Comparison of ENCODE assay signal across 23 mouse cellular contexts in the genomic region with DNA sequence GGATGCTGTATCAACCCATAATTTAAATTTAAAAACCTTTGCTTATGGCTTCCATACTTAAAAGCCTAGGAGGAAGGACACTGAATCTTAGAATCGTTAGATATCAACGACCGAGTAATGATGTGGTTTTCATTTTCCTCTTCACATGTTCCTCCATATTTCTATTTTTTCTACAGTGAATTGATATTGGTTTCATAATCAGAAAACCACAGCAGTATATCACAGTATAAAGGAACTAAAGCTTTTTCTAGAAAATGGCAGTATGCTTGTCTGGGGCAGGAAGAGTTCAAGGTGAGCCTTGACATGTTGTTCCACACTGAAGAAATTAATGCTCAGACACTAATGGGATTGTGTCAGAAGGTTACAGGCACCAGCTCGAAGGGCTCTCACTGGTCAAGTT.
DNase-seq lines count a peak whose midpoint lies in the region; ATAC-seq lines count a peak whose summit lies in the region.
"Had no signal": no experiment of that assay in that cellular context is flagged by ENCODE, and none has a peak within 500 bp of the region (broad histone marks: within the 10 kb centered on the region; RNA-seq: fewer than 3 reads in every experiment).

No protein-coding gene starts in this region.

- WGBS in intestine, embryonic 15.5 days, result 89% methylated on average over 4 of the region's 4 CpGs

- no peak overlapping the region for H3K4me2 ChIP-seq in intestine, embryonic 15.5 days (replicated peaks)
- H3K4me2 ChIP-seq: embryonic facial prominence, embryonic 13.5 days; embryonic facial prominence, embryonic 15.5 days; forebrain, embryonic 12.5 days had no signal

- H3K4me3 ChIP-seq in intestine, embryonic 15.5 days (replicated peaks), result no peak overlapping the region
- H3K4me3 ChIP-seq: embryonic facial prominence, embryonic 13.5 days; embryonic facial prominence, embryonic 15.5 days; erythroblast, embryonic 14.5 days; forebrain, embryonic 10.5 days; forebrain, embryonic 12.5 days had no signal

- H3K27ac ChIP-seq in intestine, embryonic 15.5 days, result no peak overlapping the region
- H3K27ac ChIP-seq: embryonic facial prominence, embryonic 13.5 days; embryonic facial prominence, embryonic 15.5 days; forebrain, embryonic 10.5 days; forebrain, embryonic 12.5 days had no signal

- no peaks in the 10 kb centered on the region for H3K4me1 ChIP-seq in intestine, embryonic 15.5 days (replicated peaks)
- H3K4me1 ChIP-seq: embryonic facial prominence, embryonic 13.5 days; embryonic facial prominence, embryonic 15.5 days; forebrain, embryonic 10.5 days; forebrain, embryonic 12.5 days had no signal

- no peaks in the 10 kb centered on the region for H3K36me3 ChIP-seq in intestine, embryonic 15.5 days
- H3K36me3 ChIP-seq: embryonic facial prominence, embryonic 13.5 days; embryonic facial prominence, embryonic 15.5 days; forebrain, embryonic 10.5 days; forebrain, embryonic 12.5 days had no signal

- H3K27me3 ChIP-seq in intestine, embryonic 15.5 days (replicated peaks), result no peaks in the 10 kb centered on the region
- H3K27me3 ChIP-seq: embryonic facial prominence, embryonic 13.5 days; embryonic facial prominence, embryonic 15.5 days; forebrain, embryonic 12.5 days; Patski had no signal

- ATAC-seq in common myeloid progenitor, adult 5-6 weeks (replicated peaks; ENCODE audit: low read depth, poor library complexity, severe bottlenecking), result peak; percentile 67
- peak; percentile 44; the same call in 1 of the 2 replicates for ATAC-seq in megakaryocyte progenitor cell, adult 5-6 weeks (replicated peaks; ENCODE audit: poor library complexity)
- ATAC-seq in intestine, embryonic 15.5 days, result no peak
- ATAC-seq: activated CD4-positive, CD25-positive, alpha-beta regulatory T cell, adult 4 months; forebrain, embryonic 14.5 days; forebrain, embryonic 16.5 days; Patski had no signal

- H3K9ac ChIP-seq in intestine, embryonic 15.5 days, result no peak overlapping the region
- H3K9ac ChIP-seq: embryonic facial prominence, embryonic 13.5 days; embryonic facial prominence, embryonic 15.5 days; forebrain, embryonic 12.5 days had no signal

- peak; percentile 29 for DNase-seq in 416B (ENCODE audit: low read depth)
- DNase-seq in frontal cortex, postnatal 10 days (ENCODE audit: low spot score in 2 of 2), result no peak
- DNase-seq: adrenal gland, adult 8-10 months; adrenal gland, postnatal 14 days; adrenal gland, postnatal 36 days; cerebellum, adult 11-12 months; cerebellum, adult 2 months; cerebellum, adult 9-10 months; cerebellum, postnatal 10 days; cerebellum, postnatal 25 days; embryo, embryonic 11 days had no signal

- H3K9me3 ChIP-seq in intestine, embryonic 15.5 days, result no peaks in the 10 kb centered on the region
- H3K9me3 ChIP-seq: embryonic facial prominence, embryonic 13.5 days; embryonic facial prominence, embryonic 15.5 days; forebrain, embryonic 10.5 days; forebrain, embryonic 12.5 days had no signal
